Mouse (Mus musculus): Measurements from ENCODE around the gene Gm10037.

The Gm10037 gene

GRCm38 (mm10) chr13:67876699-67877254 lies 45.9 kb downstream of the Gm10037 start:
- DNase-seq (ENCODE audit: low spot score), result no peak

- DNase-seq (ENCODE audit: low spot score), result no peak
Observed at GRCm38 (mm10) chr13:67883966-67884365, 53.1 kb downstream of the Gm10037 start.
